Mouse (Mus musculus) liver, embryonic 11.5 days (tissue): ENCODE measurements around the gene Ppfibp1. TPM values are rescaled to one million over a fixed set of nuclear protein-coding genes. Genes with fewer than 3 reads are reported as not detected.

Source experiments
- ATAC-seq: fragments of 200-750 bp; cut with Nextera tagmentation; replicated peaks from 2 replicates; pipeline ENCODE4 v1.8.0; 2017; ENCODE audit warnings: moderate number of reproducible peaks, mild to moderate bottlenecking, moderate TSS enrichment, moderate library complexity; ENCODE audit not compliant: low FRiP score
- DNase-seq: peaks from one replicate; pipeline ENCODE4 v3.0.0-alpha.2; 2017; ENCODE audit warnings: low spot score
- H3K27ac ChIP-seq: fragments of 300-500 bp; sonication (generic); 2 replicates; pipeline ENCODE4 v1.5.1; 2014; ENCODE audit warnings: mild to moderate bottlenecking, low read depth, low read length, control low read depth
- H3K27me3 ChIP-seq: fragments of 300-500 bp; sonication (generic); replicated peaks from 2 replicates; pipeline ENCODE4 v1.6.1; 2014; ENCODE audit warnings: low read length, mixed read lengths; ENCODE audit not compliant: control insufficient read depth, insufficient read depth
- H3K36me3 ChIP-seq: fragments of 300-500 bp; sonication (generic); 2 replicates; pipeline ENCODE4 v1.6.1; 2014; ENCODE audit warnings: mild to moderate bottlenecking, low read length, moderate library complexity, mixed read lengths; ENCODE audit not compliant: control insufficient read depth, insufficient read depth
- H3K4me1 ChIP-seq: fragments of 300-500 bp; sonication (generic); replicated peaks from 2 replicates; pipeline ENCODE4 v1.6.1; 2014; ENCODE audit warnings: low read length, mixed read lengths; ENCODE audit not compliant: control insufficient read depth, insufficient read depth
- H3K4me2 ChIP-seq: fragments of 300-500 bp; sonication (generic); 2 replicates; pipeline ENCODE4 v1.6.1; 2014; ENCODE audit warnings: mild to moderate bottlenecking, control low read depth, moderate library complexity
- H3K4me3 ChIP-seq: fragments of 300-500 bp; sonication (generic); 2 replicates; pipeline ENCODE4 v1.5.1; 2014; ENCODE audit warnings: low read depth, low read length, control low read depth
- H3K9ac ChIP-seq: fragments of 300-500 bp; sonication (generic); 2 replicates; pipeline ENCODE4 v1.6.1; 2014; ENCODE audit warnings: low read depth, low read length, control low read depth
- H3K9me3 ChIP-seq: fragments of 300-500 bp; sonication (generic); 2 replicates; pipeline ENCODE4 v1.6.1; 2016; ENCODE audit warnings: low read length, inconsistent platforms, mixed read lengths; ENCODE audit not compliant: control insufficient read depth
- WGBS: fragments of 180-500 bp; shearing (Covaris S2); extraction: QIAGEN DNeasy Blood & Tissue Kit; methylation state at CpG from one replicate; pipeline ENCODE4 v1.1.7; 2014; 5-methylcytosine and 5-hydroxymethylcytosine counted together
- polyA plus RNA-seq: library from polyadenylated mRNA; unstranded; fragments of >200 nt; fragmentation: Nextera tagmentation; extraction: Ambion mirVana; gene quantifications from 2 replicates; pipeline ENCODE4 v1.2.1, GENCODE M21; 2014

The Ppfibp1 gene
- polyA plus RNA-seq, 1 experiment from 2014 or later: 31.1 TPM

DNA sequence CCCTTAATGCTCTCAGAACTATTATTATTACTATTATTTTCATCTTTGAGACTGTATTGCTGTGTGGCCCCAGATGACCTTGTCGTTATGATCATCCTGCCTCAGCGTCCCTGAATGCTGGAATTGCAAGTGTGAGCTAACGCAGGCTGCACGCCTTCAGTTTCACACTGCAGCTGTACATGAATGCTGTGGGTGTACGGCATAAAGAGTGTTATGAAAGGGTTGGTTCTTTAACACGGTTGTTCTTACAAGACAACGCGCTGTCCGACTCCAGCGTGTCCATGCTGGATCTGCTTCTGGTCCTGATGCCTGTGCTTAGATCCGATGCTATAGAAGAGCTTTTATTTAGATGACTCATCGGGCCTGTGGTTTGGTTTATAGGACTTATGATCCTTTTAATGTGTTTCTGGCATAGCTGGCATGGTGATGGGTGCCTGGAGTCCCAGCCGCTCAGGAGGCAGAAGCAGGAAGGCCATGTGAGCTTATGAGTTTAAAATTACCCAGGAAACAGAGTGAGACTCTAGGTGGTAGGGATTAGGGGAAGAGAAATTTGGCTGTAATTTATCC, 161.0 kb downstream of the Ppfibp1 start:
- peaks cover 16% of the 10 kb centered on the region; the same call in 1 of the 2 replicates for H3K36me3 ChIP-seq
- ATAC-seq: no peak

GRCm38 (mm10) chr6:147051666-147052065, 163.4 kb downstream of the Ppfibp1 start:
- H3K9me3 ChIP-seq: no peaks in the 10 kb centered on the region
- H3K4me3 ChIP-seq: no peak overlapping the region
- no peak for ATAC-seq
- peaks cover 16% of the 10 kb centered on the region; the same call in 1 of the 2 replicates for H3K36me3 ChIP-seq
- H3K9ac ChIP-seq: no peak overlapping the region
- no peaks in the 10 kb centered on the region for H3K4me1 ChIP-seq
- H3K27ac ChIP-seq: no peak overlapping the region
- H3K4me2 ChIP-seq: no peak overlapping the region
- H3K27me3 ChIP-seq: no peaks in the 10 kb centered on the region
- WGBS: 89% methylated on average over 8 of the region's 8 CpGs
- no peak for DNase-seq

More for the DNA sequence above, 161.0 kb downstream of the Ppfibp1 start:
- DNase-seq: peak; percentile 16
- Histone ChIP-seq H3K27ac (no peak overlapping the region), H3K4me3 (no peak overlapping the region), H3K9ac (no peak overlapping the region), H3K27me3 (no peaks in the 10 kb centered on the region), H3K9me3 (no peaks in the 10 kb centered on the region), H3K4me1 (peaks cover under 1% of the 10 kb centered on the region; the same call in 1 of the 2 replicates), H3K4me2 (no peak overlapping the region)
- WGBS: 91% methylated on average over 13 of the region's 13 CpGs

DNA sequence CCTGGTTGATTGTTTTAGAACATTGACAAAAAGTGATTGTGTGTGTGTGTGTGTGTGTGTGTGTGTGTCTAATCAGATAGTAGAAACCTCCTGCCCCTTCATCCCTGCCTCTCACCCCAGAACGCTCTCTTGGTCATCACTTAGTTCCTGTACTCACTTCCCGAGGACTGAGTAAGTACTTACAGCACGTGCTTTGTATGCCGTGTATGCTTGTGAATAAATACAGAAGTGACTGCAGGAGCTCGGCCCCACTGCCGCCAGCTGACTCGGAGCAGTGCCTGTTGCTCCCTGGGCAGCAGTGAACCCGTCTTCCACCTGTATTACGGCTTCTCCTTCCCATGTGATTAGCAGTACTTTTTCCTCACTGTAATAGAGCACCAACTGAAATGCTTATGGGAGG, 164.2 kb downstream of the Ppfibp1 start:
- H3K9me3 ChIP-seq: no peaks in the 10 kb centered on the region
- H3K36me3 ChIP-seq: peaks cover 16% of the 10 kb centered on the region; the same call in 1 of the 2 replicates
- no peaks in the 10 kb centered on the region for H3K4me1 ChIP-seq
- WGBS: 91% methylated on average over 9 of the region's 9 CpGs
- ATAC-seq (no peak), DNase-seq (peak; percentile 16)
- H3K9ac ChIP-seq: no peak overlapping the region
- H3K27me3 ChIP-seq: no peaks in the 10 kb centered on the region
- H3K27ac ChIP-seq: no peak overlapping the region
- H3K4me3 ChIP-seq: no peak overlapping the region
- H3K4me2 ChIP-seq: no peak overlapping the region

DNA sequence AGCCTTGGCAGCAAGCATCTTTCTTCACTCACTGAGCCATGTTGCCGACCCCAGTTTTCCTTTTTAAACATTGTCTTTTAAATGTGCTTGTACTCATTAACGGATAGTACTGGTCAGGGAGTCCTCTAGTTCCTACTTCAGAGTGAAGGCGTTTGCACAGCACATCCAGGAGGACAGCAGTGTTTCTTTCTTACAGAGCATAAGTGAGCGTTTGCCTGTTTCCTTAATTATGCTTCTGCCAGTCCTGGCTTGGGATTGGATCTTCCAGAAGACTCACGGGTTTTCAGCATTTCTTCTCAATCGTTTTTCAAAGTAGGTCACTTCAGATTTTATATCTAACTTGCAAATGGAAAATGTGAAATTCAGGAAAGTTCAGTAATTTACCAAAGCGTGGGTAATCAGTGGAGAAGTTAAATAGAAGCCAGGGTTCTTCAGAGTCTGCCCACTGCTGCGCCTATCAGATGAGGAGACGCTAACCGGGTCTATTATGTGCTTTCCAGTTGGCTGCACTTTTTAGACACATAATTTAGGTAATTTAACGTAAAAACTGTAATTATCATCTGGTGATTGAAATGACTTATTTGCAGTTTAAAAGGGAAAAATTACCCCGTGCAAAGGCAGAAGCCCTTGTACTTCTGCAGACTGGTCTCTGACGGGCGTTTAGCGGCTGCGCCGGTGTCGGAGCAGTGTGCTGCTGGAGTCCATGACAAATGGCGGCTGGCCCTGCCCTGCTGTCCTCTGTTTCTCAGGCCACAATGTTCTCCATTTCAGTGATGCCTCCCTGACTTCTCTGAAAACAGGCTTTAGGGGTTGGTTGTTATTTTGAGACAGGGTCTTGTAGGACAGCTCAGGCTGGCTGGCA, 165.7 kb downstream of the Ppfibp1 start:
- Histone ChIP-seq H3K27me3 (no peaks in the 10 kb centered on the region), H3K36me3 (peaks cover 15% of the 10 kb centered on the region; the same call in 1 of the 2 replicates), H3K4me3 (no peak overlapping the region), H3K9ac (no peak overlapping the region), H3K27ac (no peak overlapping the region), H3K4me1 (no peaks in the 10 kb centered on the region), H3K9me3 (no peaks in the 10 kb centered on the region), H3K4me2 (no peak overlapping the region)
- peak; percentile 10 for DNase-seq
- 91% methylated on average over 19 of the region's 19 CpGs for WGBS
- no peak for ATAC-seq

DNA sequence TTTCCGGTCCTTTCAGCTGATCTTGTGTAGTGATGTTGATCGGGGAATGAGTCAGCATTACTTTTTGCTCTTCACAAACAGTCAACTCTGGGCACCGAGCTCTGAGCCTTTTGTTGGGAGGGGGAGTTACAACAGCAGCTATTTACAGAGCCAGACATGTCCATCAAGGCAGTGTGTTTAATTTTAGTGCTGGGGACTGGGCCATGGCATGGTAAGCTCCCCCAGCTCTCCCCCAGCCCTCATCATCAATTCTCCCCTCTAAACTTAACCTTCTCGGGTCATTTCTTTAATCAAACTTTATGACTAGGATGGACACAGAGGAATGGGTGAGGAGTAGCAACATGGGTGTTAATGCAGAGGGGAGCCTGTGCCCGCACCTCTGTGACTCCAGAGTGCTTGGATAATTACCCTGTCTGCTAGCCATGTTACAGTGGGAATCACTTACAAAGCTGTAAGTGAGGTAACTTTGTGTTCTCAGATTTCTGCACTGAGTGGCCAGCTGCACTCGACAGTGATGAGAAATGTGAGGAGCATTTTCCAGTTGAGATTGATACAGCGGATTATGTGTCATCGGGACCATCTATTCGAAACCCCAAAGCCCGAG, 167.2 kb downstream of the Ppfibp1 start:
- Histone ChIP-seq H3K36me3 (peaks cover 6% of the 10 kb centered on the region; the same call in 1 of the 2 replicates), H3K4me1 (no peaks in the 10 kb centered on the region), H3K27me3 (no peaks in the 10 kb centered on the region), H3K4me3 (no peak overlapping the region), H3K27ac (no peak overlapping the region), H3K9ac (no peak overlapping the region), H3K4me2 (no peak overlapping the region), H3K9me3 (no peaks in the 10 kb centered on the region)
- ATAC-seq (no peak), DNase-seq (peak; percentile 20)
- WGBS: 81% methylated on average over 10 of the region's 10 CpGs

DNA sequence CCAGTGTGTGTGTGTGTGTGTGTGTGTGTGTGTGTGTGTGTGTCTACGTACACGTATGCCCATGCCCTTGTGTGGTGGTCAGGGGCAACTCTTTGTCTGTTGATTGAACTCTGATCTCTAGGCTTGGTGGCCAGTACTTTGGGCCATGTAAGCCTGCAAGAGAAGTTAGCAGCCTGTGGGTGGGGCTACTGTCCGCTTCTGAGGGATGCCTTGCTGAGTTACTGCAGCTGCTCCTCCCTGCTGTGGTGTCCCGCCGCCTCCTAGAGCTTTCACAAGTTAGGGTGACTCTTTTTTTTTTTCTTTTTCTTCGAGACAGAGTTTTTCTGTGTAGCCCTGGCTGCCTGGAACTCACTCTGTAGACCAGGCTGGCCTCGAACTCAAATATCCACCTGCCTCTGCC, 171.0 kb downstream of the Ppfibp1 start:
- peaks cover 8% of the 10 kb centered on the region; the same call in 1 of the 2 replicates for H3K36me3 ChIP-seq
- H3K9ac ChIP-seq: no peak overlapping the region
- DNase-seq (peak; percentile 22), ATAC-seq (no peak)
- no peaks in the 10 kb centered on the region for H3K27me3 ChIP-seq
- H3K4me3 ChIP-seq: no peak overlapping the region
- whole genome bisulfite sequencing: 80% methylated on average over 7 of the region's 7 CpGs
- H3K9me3 ChIP-seq: no peaks in the 10 kb centered on the region
- no peaks in the 10 kb centered on the region for H3K4me1 ChIP-seq
- no peak overlapping the region for H3K4me2 ChIP-seq
- no peak overlapping the region for H3K27ac ChIP-seq

GRCm38 (mm10) chr6:147061630-147062029, 173.3 kb downstream of the Ppfibp1 start:
- Histone ChIP-seq H3K9me3 (no peaks in the 10 kb centered on the region), H3K4me2 (no peak overlapping the region), H3K9ac (no peak overlapping the region), H3K27ac (no peak overlapping the region), H3K27me3 (no peaks in the 10 kb centered on the region), H3K4me3 (no peak overlapping the region), H3K36me3 (peaks cover 8% of the 10 kb centered on the region; the same call in 1 of the 2 replicates), H3K4me1 (no peaks in the 10 kb centered on the region)
- WGBS: 90% methylated on average over 9 of the region's 9 CpGs
- peak; percentile 26 for DNase-seq
- no peak for ATAC-seq

- ATAC-seq: no peak
- Histone ChIP-seq H3K36me3 (peaks cover 8% of the 10 kb centered on the region; the same call in 1 of the 2 replicates), H3K9me3 (no peaks in the 10 kb centered on the region), H3K27ac (no peak overlapping the region), H3K9ac (no peak overlapping the region), H3K4me3 (no peak overlapping the region), H3K4me2 (no peak overlapping the region), H3K4me1 (no peaks in the 10 kb centered on the region), H3K27me3 (no peaks in the 10 kb centered on the region)
- no peak for DNase-seq
- 88% methylated on average over 7 of the region's 7 CpGs for WGBS
These were observed 173.7 kb downstream of the Ppfibp1 start for GRCm38 (mm10) chr6:147062034-147062433.
